Mouse (Mus musculus) neural tube, embryonic 12.5 days (tissue): ENCODE measurements at regions not wholly inside any gene's neighbourhood (a gene's known extent, or its start where the extent isn't known, plus 50 kb on each side); places are given as distances from the start of the nearest gene placed in this dataset.
A peak's percentile ranks its signal among the peaks of the same experiment; 100 is the strongest.

Experiments
- ATAC-seq: fragments of 200-750 bp; cut with Nextera tagmentation; 2 replicates; pipeline ENCODE4 v1.8.0; 2017; ENCODE audit warnings: low read depth, mild to moderate bottlenecking, moderate TSS enrichment, moderate library complexity; ENCODE audit not compliant: low FRiP score
- H3K27ac ChIP-seq: fragments of 300-500 bp; sonication (generic); 2 replicates; pipeline ENCODE4 v1.5.1; 2016
- H3K27me3 ChIP-seq: fragments of 300-500 bp; sonication (generic); replicated peaks from 2 replicates; pipeline ENCODE4 v1.6.1; 2016; ENCODE audit warnings: mild to moderate bottlenecking
- H3K36me3 ChIP-seq: fragments of 300-500 bp; sonication (generic); 2 replicates; pipeline ENCODE4 v1.6.1; 2016; ENCODE audit warnings: mild to moderate bottlenecking
- H3K4me1 ChIP-seq: fragments of 300-500 bp; sonication (generic); 2 replicates; pipeline ENCODE4 v1.6.1; 2016
- H3K4me2 ChIP-seq: fragments of 300-500 bp; sonication (generic); replicated peaks from 2 replicates; pipeline ENCODE4 v1.6.1; 2016; ENCODE audit warnings: mild to moderate bottlenecking
- H3K4me3 ChIP-seq: fragments of 300-500 bp; sonication (generic); 2 replicates; pipeline ENCODE4 v1.5.1; 2016
- H3K9ac ChIP-seq: fragments of 300-500 bp; sonication (generic); 2 replicates; pipeline ENCODE4 v1.6.1; 2016; ENCODE audit warnings: mild to moderate bottlenecking
- H3K9me3 ChIP-seq: fragments of 300-500 bp; sonication (generic); 2 replicates; pipeline ENCODE4 v1.6.1; 2016; ENCODE audit warnings: mild to moderate bottlenecking
- WGBS: fragments of 180-500 bp; shearing (Covaris S2); methylation state at CpG from one replicate; pipeline ENCODE4 v1.1.7; 2016; 5-methylcytosine and 5-hydroxymethylcytosine counted together

- ATAC-seq: no peak
- Histone ChIP-seq H3K9ac (no peak overlapping the region), H3K9me3 (no peaks in the 10 kb centered on the region), H3K27me3 (no peaks in the 10 kb centered on the region), H3K4me1 (no peaks in the 10 kb centered on the region), H3K27ac (no peak overlapping the region), H3K4me2 (no peak overlapping the region), H3K36me3 (no peaks in the 10 kb centered on the region), H3K4me3 (no peak overlapping the region)
- WGBS: 78% methylated on average over 3 of the region's 3 CpGs
Measured at GRCm38 (mm10) chr1:73547877-73548276, 532.2 kb upstream of the Tnp1 start.

DNA sequence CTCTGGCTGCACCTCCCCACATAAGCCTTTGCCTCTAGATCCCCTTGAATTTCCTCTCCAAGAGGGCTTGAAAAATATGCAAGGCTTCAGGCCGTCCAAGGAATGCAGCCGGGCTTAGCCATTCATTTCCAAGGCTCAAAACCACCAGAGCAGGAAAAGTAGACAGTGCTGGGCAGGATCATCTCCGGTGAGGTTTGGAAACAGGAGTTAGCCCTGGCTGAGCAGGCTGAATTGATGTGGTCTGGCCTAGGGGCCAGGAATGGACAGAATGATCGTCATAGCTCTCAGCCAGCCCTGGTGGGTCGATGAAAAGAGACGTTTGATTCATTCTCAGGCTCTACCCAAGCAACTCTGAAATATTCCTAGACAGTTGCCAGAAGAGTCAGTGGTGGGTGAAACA lies 529.7 kb upstream of the Tnp1 start:
- Histone ChIP-seq H3K27ac (no peak overlapping the region), H3K4me3 (no peak overlapping the region), H3K9ac (no peak overlapping the region), H3K36me3 (no peaks in the 10 kb centered on the region), H3K27me3 (no peaks in the 10 kb centered on the region), H3K4me1 (no peaks in the 10 kb centered on the region), H3K4me2 (no peak overlapping the region), H3K9me3 (no peaks in the 10 kb centered on the region)
- ATAC-seq: no peak
- WGBS: 85% methylated on average over 6 of the region's 6 CpGs

GRCm38 (mm10) chr1:73541371-73541770 lies 525.7 kb upstream of the Tnp1 start:
- H3K4me2 ChIP-seq: no peak overlapping the region
- H3K9ac ChIP-seq: no peak overlapping the region
- no peaks in the 10 kb centered on the region for H3K36me3 ChIP-seq
- no peak overlapping the region for H3K27ac ChIP-seq
- no peak for ATAC-seq
- H3K4me3 ChIP-seq: no peak overlapping the region
- H3K4me1 ChIP-seq: no peaks in the 10 kb centered on the region
- no peaks in the 10 kb centered on the region for H3K9me3 ChIP-seq
- WGBS: 21% methylated on average over 5 of the region's 5 CpGs
- no peaks in the 10 kb centered on the region for H3K27me3 ChIP-seq

DNA sequence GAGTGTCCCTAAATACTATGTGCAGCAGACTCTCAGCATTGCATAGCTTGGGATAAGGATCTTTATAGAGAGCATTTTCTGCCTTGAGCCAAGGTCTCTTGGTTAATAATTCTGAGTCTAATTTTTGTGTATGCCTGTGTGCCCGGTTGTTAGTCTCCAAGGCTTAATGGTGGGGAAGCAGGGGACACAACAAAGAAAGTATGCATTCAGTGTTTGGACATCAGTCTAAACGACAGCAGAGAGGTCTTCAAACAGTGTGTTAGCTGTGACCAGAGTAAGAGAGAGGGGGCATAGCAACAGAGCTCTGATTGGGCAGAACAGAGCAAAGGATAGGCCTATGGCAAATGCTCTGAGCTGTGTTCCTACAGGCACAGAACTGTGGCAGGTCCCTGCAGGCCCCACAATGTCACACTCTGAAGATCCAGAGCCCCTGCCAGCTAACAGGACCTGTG lies 522.7 kb upstream of the Tnp1 start:
- H3K27ac ChIP-seq: no peak overlapping the region
- WGBS: 35% methylated on average over 2 of the region's 2 CpGs

DNA sequence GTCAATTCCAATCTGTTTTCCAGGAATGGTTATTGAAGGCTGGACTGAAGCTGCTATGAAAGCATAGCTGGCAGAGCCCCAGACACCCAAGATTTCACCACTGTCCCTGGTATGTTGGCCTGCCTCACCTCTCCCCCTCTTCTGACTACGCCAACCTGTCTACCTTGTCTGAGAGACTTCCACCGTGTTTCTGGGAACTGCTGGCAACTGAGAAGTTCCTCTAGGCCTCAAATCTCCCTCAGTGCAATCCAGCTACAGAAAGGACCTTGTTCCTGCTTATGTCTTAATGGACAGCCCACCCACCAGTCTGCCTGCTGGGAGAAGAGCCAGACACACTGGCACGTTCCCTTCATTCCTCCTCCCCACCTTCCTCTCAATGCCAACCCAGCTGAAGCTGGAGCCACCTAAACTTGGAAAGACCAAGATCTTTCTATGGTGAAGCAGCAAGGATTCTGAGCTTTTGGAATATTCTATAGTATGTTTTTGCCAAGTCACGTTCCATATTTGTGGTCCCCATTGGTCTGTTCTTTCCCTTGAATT lies 520.1 kb upstream of the Tnp1 start:
- no peak overlapping the region for H3K4me2 ChIP-seq
- no peaks in the 10 kb centered on the region for H3K4me1 ChIP-seq
- WGBS: 87% methylated on average over 4 of the region's 4 CpGs
- no peak overlapping the region for H3K9ac ChIP-seq
- no peaks in the 10 kb centered on the region for H3K27me3 ChIP-seq
- no peak for ATAC-seq
- H3K4me3 ChIP-seq: no peak overlapping the region
- H3K27ac ChIP-seq: no peak overlapping the region
- H3K9me3 ChIP-seq: no peaks in the 10 kb centered on the region
- H3K36me3 ChIP-seq: no peaks in the 10 kb centered on the region

More for the DNA sequence above, 522.7 kb upstream of the Tnp1 start:
- no peak overlapping the region for H3K4me3 ChIP-seq
- no peaks in the 10 kb centered on the region for H3K27me3 ChIP-seq
- no peaks in the 10 kb centered on the region for H3K9me3 ChIP-seq
- H3K4me2 ChIP-seq: no peak overlapping the region
- no peaks in the 10 kb centered on the region for H3K36me3 ChIP-seq
- peak; percentile 91 for ATAC-seq
- H3K4me1 ChIP-seq: no peaks in the 10 kb centered on the region
- no peak overlapping the region for H3K9ac ChIP-seq

GRCm38 (mm10) chr1:73533526-73533925 lies 517.8 kb upstream of the Tnp1 start:
- 88% methylated on average over 3 of the region's 3 CpGs for WGBS
- Histone ChIP-seq H3K27ac (no peak overlapping the region), H3K9me3 (no peaks in the 10 kb centered on the region), H3K9ac (no peak overlapping the region), H3K36me3 (no peaks in the 10 kb centered on the region), H3K4me2 (no peak overlapping the region), H3K4me3 (no peak overlapping the region), H3K4me1 (peaks cover 6% of the 10 kb centered on the region), H3K27me3 (no peaks in the 10 kb centered on the region)
- ATAC-seq: no peak

GRCm38 (mm10) chr1:73532316-73532715 lies 516.6 kb upstream of the Tnp1 start:
- Histone ChIP-seq H3K4me1 (peaks cover 6% of the 10 kb centered on the region), H3K4me2 (no peak overlapping the region), H3K27ac (no peak overlapping the region), H3K27me3 (no peaks in the 10 kb centered on the region), H3K36me3 (no peaks in the 10 kb centered on the region), H3K4me3 (no peak overlapping the region), H3K9me3 (no peaks in the 10 kb centered on the region), H3K9ac (no peak overlapping the region)
- WGBS: 89% methylated on average over 4 of the region's 4 CpGs
- no peak for ATAC-seq

DNA sequence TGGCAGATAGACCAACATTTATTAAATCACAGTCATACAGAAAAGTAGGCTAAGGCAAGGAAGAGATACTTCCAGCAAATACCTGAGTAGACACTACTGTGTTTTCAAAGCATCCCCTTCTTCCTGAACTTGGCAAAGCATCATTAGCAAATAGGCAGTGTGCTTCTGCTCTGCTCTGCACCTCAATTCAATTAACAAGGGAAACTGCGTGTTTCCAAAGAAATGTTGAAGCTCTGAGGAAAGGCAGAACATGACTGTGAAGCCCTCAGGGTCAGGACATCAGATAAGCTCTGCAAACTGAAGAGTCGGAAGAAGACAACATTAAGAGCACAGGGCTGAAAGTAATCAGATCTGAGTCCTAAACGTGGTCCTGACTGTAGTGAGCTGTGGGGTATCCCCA lies 516.1 kb upstream of the Tnp1 start:
- Histone ChIP-seq H3K4me2 (no peak overlapping the region), H3K4me1 (peaks cover 6% of the 10 kb centered on the region), H3K27ac (no peak overlapping the region), H3K9me3 (no peaks in the 10 kb centered on the region), H3K36me3 (no peaks in the 10 kb centered on the region), H3K27me3 (no peaks in the 10 kb centered on the region), H3K4me3 (no peak overlapping the region), H3K9ac (no peak overlapping the region)
- ATAC-seq: no peak
- WGBS: 83% methylated on average over 3 of the region's 3 CpGs

GRCm38 (mm10) chr1:73530326-73530725 lies 514.6 kb upstream of the Tnp1 start:
- Histone ChIP-seq H3K4me1 (peaks cover 6% of the 10 kb centered on the region), H3K4me3 (no peak overlapping the region), H3K27ac (no peak overlapping the region), H3K9me3 (no peaks in the 10 kb centered on the region), H3K27me3 (no peaks in the 10 kb centered on the region), H3K36me3 (no peaks in the 10 kb centered on the region), H3K4me2 (no peak overlapping the region), H3K9ac (no peak overlapping the region)
- no peak for ATAC-seq
- 20% methylated on average over 2 of the region's 2 CpGs for WGBS

GRCm38 (mm10) chr1:73528623-73529022 lies 512.9 kb upstream of the Tnp1 start:
- no peak for ATAC-seq
- no peak overlapping the region for H3K9ac ChIP-seq
- H3K27ac ChIP-seq: no peak overlapping the region
- H3K9me3 ChIP-seq: no peaks in the 10 kb centered on the region
- H3K4me3 ChIP-seq: no peak overlapping the region
- peaks cover 6% of the 10 kb centered on the region for H3K4me1 ChIP-seq
- H3K36me3 ChIP-seq: no peaks in the 10 kb centered on the region
- WGBS: 90% methylated on average over 1 of the region's 1 CpGs
- H3K27me3 ChIP-seq: no peaks in the 10 kb centered on the region
- H3K4me2 ChIP-seq: no peak overlapping the region

DNA sequence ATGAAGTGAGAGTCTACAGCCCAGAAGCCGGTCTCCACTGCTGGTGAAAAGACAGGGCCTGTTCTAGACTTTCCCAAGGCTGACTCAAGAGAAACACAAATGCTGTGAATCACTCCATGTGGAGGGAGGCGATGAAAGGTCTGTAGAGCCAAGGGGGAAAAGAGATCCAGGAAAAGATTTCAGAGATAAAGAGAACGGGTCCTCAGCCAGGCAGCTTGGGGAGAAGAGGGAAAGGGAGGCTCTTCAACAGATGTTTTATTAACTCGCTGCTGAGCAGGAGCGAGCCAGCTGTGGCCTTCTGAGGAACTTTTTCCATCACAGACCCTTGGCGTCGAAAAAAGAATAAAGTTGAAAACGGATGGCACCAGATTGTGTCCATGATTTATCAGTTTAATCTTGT lies 500.7 kb upstream of the Tnp1 start:
- no peak for ATAC-seq
- Histone ChIP-seq H3K4me3 (no peak overlapping the region), H3K9ac (no peak overlapping the region), H3K27me3 (no peaks in the 10 kb centered on the region), H3K36me3 (no peaks in the 10 kb centered on the region), H3K27ac (no peak overlapping the region), H3K9me3 (no peaks in the 10 kb centered on the region), H3K4me1 (no peaks in the 10 kb centered on the region), H3K4me2 (no peak overlapping the region)
- 83% methylated on average over 8 of the region's 8 CpGs for WGBS

DNA sequence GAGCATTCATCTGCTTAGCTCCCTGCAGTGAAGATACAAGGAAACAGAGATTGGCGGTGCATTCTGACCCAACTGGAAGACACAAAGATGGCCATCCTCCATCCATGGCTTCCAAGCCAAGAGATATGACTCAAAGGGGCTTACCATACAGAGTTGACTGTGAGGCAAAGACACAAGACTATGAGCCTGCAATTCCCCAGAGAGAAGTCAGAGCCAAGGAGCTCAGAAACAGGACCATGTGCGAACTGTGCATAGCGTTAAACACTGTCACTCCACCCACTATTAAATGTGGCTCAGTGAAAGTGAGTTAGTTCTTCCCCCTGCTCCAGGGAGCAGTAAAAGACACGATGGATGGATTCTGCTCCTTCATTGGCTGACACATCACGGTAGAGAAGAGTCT lies 500.1 kb upstream of the Tnp1 start:
- Histone ChIP-seq H3K9ac (no peak overlapping the region), H3K36me3 (no peaks in the 10 kb centered on the region), H3K27me3 (no peaks in the 10 kb centered on the region), H3K27ac (no peak overlapping the region), H3K4me1 (no peaks in the 10 kb centered on the region), H3K4me2 (no peak overlapping the region), H3K9me3 (no peaks in the 10 kb centered on the region), H3K4me3 (no peak overlapping the region)
- whole genome bisulfite sequencing: 94% methylated on average over 5 of the region's 5 CpGs
- no peak for ATAC-seq

DNA sequence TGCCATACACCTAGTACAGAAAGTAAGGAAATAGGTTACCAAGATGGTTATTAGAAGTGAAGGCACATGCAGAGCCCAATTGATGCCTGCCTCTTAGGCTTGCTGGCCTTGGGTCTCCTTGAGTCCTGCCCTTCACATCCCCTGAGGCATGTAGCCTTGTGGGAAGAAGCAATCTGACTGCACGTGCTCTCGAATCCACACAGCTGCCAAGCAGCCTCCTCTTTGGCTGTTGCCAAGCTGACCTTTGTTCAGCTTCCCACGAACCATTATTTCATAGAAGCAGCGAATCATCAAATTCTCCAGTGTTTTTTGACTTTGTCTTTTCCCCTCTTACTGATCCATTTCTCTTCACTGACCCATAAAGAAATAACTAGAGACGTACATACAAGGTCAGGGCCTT lies 498.1 kb upstream of the Tnp1 start:
- WGBS: 45% methylated on average over 5 of the region's 5 CpGs
- Histone ChIP-seq H3K4me2 (no peak overlapping the region), H3K27ac (no peak overlapping the region), H3K4me1 (no peaks in the 10 kb centered on the region), H3K9ac (no peak overlapping the region), H3K9me3 (no peaks in the 10 kb centered on the region), H3K36me3 (no peaks in the 10 kb centered on the region), H3K27me3 (no peaks in the 10 kb centered on the region), H3K4me3 (no peak overlapping the region)
- no peak for ATAC-seq
